Mouse (Mus musculus) kidney, postnatal 0 days (tissue): ENCODE measurements around the gene Lipe. TPM values are rescaled to one million over a fixed set of nuclear protein-coding genes. Genes with fewer than 3 reads are reported as not detected.

Source experiments
- ATAC-seq: fragments of 200-750 bp; cut with Nextera tagmentation; replicated peaks from 2 replicates; pipeline ENCODE4 v1.8.0; 2017; ENCODE audit warnings: low read depth, moderate number of reproducible peaks, moderate TSS enrichment, moderate library complexity; ENCODE audit not compliant: low FRiP score
- DNase-seq: peaks from one replicate; pipeline ENCODE4 v3.0.0-alpha.2; 2016; ENCODE audit warnings: low spot score
- H3K27ac ChIP-seq: fragments of 300-500 bp; sonication (generic); 2 replicates; pipeline ENCODE4 v1.5.1; 2014; ENCODE audit warnings: mild to moderate bottlenecking
- H3K27me3 ChIP-seq: fragments of 300-500 bp; sonication (generic); 2 replicates; pipeline ENCODE4 v1.6.1; 2014; ENCODE audit warnings: low read length, mixed read lengths; ENCODE audit not compliant: insufficient read depth
- H3K36me3 ChIP-seq: fragments of 300-500 bp; sonication (generic); 2 replicates; pipeline ENCODE4 v1.6.1; 2014; ENCODE audit warnings: low read length, mixed read lengths; ENCODE audit not compliant: insufficient read depth
- H3K4me1 ChIP-seq: fragments of 300-500 bp; sonication (generic); replicated peaks from 2 replicates; pipeline ENCODE4 v1.6.1; 2014; ENCODE audit warnings: antibody characterized with exemption, low read length, mixed read lengths; ENCODE audit not compliant: insufficient read depth
- H3K4me2 ChIP-seq: fragments of 300-500 bp; sonication (generic); 2 replicates; pipeline ENCODE4 v1.6.1; 2014; ENCODE audit warnings: mild to moderate bottlenecking, low read length, moderate library complexity, mixed read lengths
- H3K4me3 ChIP-seq: fragments of 300-500 bp; sonication (generic); replicated peaks from 2 replicates; pipeline ENCODE4 v1.5.1; 2014; ENCODE audit warnings: low read depth, low read length
- H3K9ac ChIP-seq: fragments of 300-500 bp; sonication (generic); 2 replicates; pipeline ENCODE4 v1.6.1; 2014; ENCODE audit warnings: low read depth, low read length
- H3K9me3 ChIP-seq: fragments of 300-500 bp; sonication (generic); replicated peaks from 2 replicates; pipeline ENCODE4 v1.6.1; 2016; ENCODE audit warnings: low read length, inconsistent platforms, mixed read lengths
- CTCF ChIP-seq: IDR thresholded peaks from 2 replicates; pipeline ENCODE4 v1.5.1; 2016; ENCODE audit warnings: antibody characterized with exemption, low read depth, mild to moderate bottlenecking, moderate library complexity
- WGBS: fragments of 180-500 bp; shearing (Covaris S2); extraction: QIAGEN DNeasy Blood & Tissue Kit; methylation state at CpG from one replicate; pipeline ENCODE4 v1.1.7; 2014; 5-methylcytosine and 5-hydroxymethylcytosine counted together
- polyA plus RNA-seq: library from polyadenylated mRNA; unstranded; fragments of >200 nt; fragmentation: Nextera tagmentation; extraction: Ambion mirVana; gene quantifications from 2 replicates; pipeline ENCODE4 v1.2.1, GENCODE M21; 2015

Lipe gene
- polyA plus RNA-seq, 1 experiment from 2014 or later, result 6.4 TPM

DNA sequence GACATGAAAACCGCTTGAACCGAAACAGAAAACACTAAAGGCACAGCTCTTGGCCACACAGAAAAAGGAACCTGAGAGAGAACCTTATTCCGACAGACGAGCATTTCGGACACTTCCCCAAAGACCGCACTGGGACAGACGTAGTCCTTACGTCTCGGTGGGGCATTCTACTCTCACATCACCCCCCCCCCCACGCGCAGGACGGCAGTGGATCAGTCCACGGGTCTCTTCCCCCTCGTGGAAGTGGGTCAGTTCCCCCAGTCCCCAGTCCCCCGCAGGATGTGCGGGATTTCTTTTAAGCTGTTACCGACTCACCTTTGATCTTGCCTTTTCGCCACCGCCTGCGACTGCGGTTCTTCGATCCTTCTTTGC, 3.3 kb downstream of the Lipe start:
- ATAC-seq (peak; percentile 27), DNase-seq (peak; percentile 33)
- WGBS, result 1% methylated on average over 22 of the region's 22 CpGs
- H3K4me1 ChIP-seq, result peaks cover 14% of the 10 kb centered on the region
- peak overlapping the region; percentile 64 for H3K9ac ChIP-seq
- TF ChIP-seq CTCF, result no peak
- H3K27ac ChIP-seq, result peak overlapping the region; percentile 54; the same call in 1 of the 2 replicates
- no peaks in the 10 kb centered on the region for H3K9me3 ChIP-seq
- no peaks in the 10 kb centered on the region for H3K27me3 ChIP-seq
- H3K4me3 ChIP-seq, result peak overlapping the region; percentile 78
- peak overlapping the region; percentile 87 for H3K4me2 ChIP-seq
- H3K36me3 ChIP-seq, result no peaks in the 10 kb centered on the region

GRCm38 (mm10) chr7:25394754-25395153, 3.8 kb downstream of the Lipe start:
- WGBS, result 9% methylated on average over 7 of the region's 7 CpGs
- no peaks in the 10 kb centered on the region for H3K36me3 ChIP-seq
- ATAC-seq, result no peak
- H3K27ac ChIP-seq, result 0 out of 2 replicates have a peak overlapping the region, but pooled peaks have one; percentile 54
- H3K9ac ChIP-seq, result peak overlapping the region; percentile 64
- DNase-seq, result no peak
- peaks cover 18% of the 10 kb centered on the region for H3K4me1 ChIP-seq
- H3K4me2 ChIP-seq, result peak overlapping the region; percentile 87
- H3K4me3 ChIP-seq, result peak overlapping the region; percentile 78
- no peak for TF ChIP-seq CTCF
- no peaks in the 10 kb centered on the region for H3K27me3 ChIP-seq
- no peaks in the 10 kb centered on the region for H3K9me3 ChIP-seq

DNA sequence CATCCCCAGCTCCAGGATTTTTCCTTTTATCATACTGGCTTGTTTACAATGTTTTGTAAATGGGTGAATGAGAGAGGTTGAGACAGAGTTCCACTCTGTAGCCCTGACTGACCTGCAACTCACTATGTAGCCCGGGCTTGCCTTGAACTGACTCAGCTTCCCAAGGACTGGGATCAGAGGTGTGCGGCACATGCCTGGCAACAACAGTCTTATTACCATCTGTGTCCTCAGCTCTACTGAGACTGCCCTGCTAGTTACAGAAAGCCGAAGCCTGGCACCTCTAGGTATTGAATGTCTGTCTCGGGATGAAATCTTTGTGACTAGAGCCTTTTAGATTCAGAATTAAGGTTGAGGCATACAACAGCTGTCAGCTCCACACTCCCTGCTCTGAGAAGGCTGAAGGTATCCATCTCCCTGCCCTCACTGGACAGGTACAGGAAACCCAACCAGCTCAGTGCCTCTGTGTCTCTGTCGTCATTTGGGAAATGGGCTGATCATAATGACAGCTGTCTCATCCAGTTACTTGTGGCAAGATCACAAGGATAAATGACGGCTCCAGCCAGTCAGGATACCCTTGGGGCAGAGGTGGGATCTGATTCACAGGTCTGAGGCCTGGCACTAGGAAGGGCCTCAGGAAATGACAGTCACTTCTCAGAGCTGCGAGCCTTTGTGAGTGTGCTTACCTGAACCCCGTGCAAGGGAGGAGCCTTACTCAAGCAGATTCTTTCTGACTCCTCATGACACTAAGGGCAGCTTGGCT, 4.9 kb downstream of the Lipe start:
- H3K27ac ChIP-seq, result no peak overlapping the region
- no peak overlapping the region for H3K4me3 ChIP-seq
- no peak overlapping the region for H3K9ac ChIP-seq
- no peaks in the 10 kb centered on the region for H3K27me3 ChIP-seq
- no peaks in the 10 kb centered on the region for H3K9me3 ChIP-seq
- WGBS, result 65% methylated on average over 8 of the region's 8 CpGs
- peaks cover 18% of the 10 kb centered on the region for H3K4me1 ChIP-seq
- no peak for TF ChIP-seq CTCF
- ATAC-seq (no peak), DNase-seq (no peak)
- H3K36me3 ChIP-seq, result no peaks in the 10 kb centered on the region
- no peak overlapping the region for H3K4me2 ChIP-seq

DNA sequence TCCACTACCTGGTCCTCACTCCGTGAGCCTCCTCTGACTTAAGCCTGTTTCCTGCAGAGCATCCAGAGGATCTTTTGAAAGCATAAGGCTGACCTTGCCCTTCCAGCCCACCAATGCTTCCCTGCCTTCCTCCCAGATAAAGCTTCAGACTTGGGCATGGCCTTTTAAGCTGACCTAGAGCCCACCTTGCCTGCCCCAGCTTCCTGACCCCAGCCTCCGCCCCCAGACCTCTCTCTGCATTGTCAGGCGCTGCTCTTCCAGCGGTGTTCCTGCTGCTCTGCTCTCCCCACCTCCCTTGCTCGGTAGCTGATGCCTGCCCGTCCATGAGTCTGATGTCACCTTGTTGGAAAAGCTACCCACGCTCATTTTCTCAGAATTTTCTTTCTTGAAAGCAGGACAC, 5.7 kb downstream of the Lipe start:
- DNase-seq (no peak), ATAC-seq (no peak)
- H3K27ac ChIP-seq, result no peak overlapping the region
- H3K27me3 ChIP-seq, result no peaks in the 10 kb centered on the region
- 56% methylated on average over 7 of the region's 7 CpGs for WGBS
- no peak for TF ChIP-seq CTCF
- H3K36me3 ChIP-seq, result 0 out of 2 replicates have a peak, but pooled peaks cover 1% of the 10 kb centered on the region
- H3K4me3 ChIP-seq, result no peak overlapping the region
- H3K4me1 ChIP-seq, result peaks cover 18% of the 10 kb centered on the region
- no peaks in the 10 kb centered on the region for H3K9me3 ChIP-seq
- no peak overlapping the region for H3K9ac ChIP-seq
- H3K4me2 ChIP-seq, result no peak overlapping the region

GRCm38 (mm10) chr7:25391856-25392453, 6.6 kb downstream of the Lipe start:
- DNase-seq (no peak), ATAC-seq (no peak)
- Histone ChIP-seq H3K36me3 (peaks cover 10% of the 10 kb centered on the region; the same call in 1 of the 2 replicates), H3K9me3 (no peaks in the 10 kb centered on the region), H3K9ac (no peak overlapping the region), H3K4me3 (no peak overlapping the region), H3K27ac (no peak overlapping the region), H3K4me1 (peaks cover 18% of the 10 kb centered on the region), H3K27me3 (no peaks in the 10 kb centered on the region), H3K4me2 (no peak overlapping the region)
- WGBS, result 87% methylated on average over 2 of the region's 2 CpGs
- TF ChIP-seq CTCF, result no peak

DNA sequence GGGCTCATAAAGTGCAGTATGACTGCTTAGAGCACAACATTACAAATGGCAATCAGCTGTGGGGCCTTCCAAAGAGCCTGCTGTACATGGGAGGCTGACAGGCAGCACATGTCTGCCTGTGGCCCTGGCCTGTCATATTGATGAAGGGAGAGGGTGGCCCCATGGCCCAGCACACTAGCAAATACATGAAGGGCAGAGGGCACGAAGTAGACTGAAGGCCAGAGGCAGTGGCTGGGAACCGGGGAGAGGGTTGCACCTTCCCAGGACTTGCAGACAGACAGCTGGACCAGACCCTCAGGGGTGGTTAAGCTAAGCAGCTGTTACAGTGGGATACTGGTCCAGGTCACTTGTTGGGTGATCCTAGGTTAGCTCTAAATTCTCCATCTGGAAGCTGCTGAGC, 7.5 kb downstream of the Lipe start:
- H3K4me2 ChIP-seq, result no peak overlapping the region
- no peaks in the 10 kb centered on the region for H3K27me3 ChIP-seq
- H3K27ac ChIP-seq, result no peak overlapping the region
- no peak overlapping the region for H3K4me3 ChIP-seq
- TF ChIP-seq CTCF, result no peak
- peaks cover 14% of the 10 kb centered on the region; the same call in 1 of the 2 replicates for H3K36me3 ChIP-seq
- peaks cover 13% of the 10 kb centered on the region for H3K4me1 ChIP-seq
- ATAC-seq (no peak), DNase-seq (no peak)
- no peak overlapping the region for H3K9ac ChIP-seq
- no peaks in the 10 kb centered on the region for H3K9me3 ChIP-seq
- WGBS, result 57% methylated on average over 2 of the region's 2 CpGs
